Mouse (Mus musculus) midbrain, embryonic 14.5 days (tissue): Measurements from ENCODE around the gene Ralgds. TPM values are rescaled to one million over a fixed set of nuclear protein-coding genes. Genes with fewer than 3 reads are reported as not detected.

Experiments used
- ATAC-seq: fragments of 200-750 bp; cut with Nextera tagmentation; 2 replicates; pipeline ENCODE4 v1.8.0; 2017; ENCODE audit warnings: moderate number of reproducible peaks, moderate library complexity; ENCODE audit not compliant: low FRiP score, low TSS enrichment
- DNase-seq: peaks from one replicate; pipeline ENCODE4 v3.0.0-alpha.2; 2015
- H3K27ac ChIP-seq: fragments of 300-500 bp; sonication (generic); replicated peaks from 2 replicates; pipeline ENCODE4 v1.5.1; 2014; ENCODE audit warnings: mild to moderate bottlenecking, low read depth, low read length, moderate library complexity
- H3K27me3 ChIP-seq: fragments of 300-500 bp; sonication (generic); 2 replicates; pipeline ENCODE4 v1.6.1; 2014; ENCODE audit warnings: low read length, control low read depth, mixed read lengths; ENCODE audit not compliant: control insufficient read depth, insufficient read depth
- H3K36me3 ChIP-seq: fragments of 300-500 bp; sonication (generic); 2 replicates; pipeline ENCODE4 v1.6.1; 2014; ENCODE audit warnings: low read length, control low read depth; ENCODE audit not compliant: control insufficient read depth, insufficient read depth
- H3K4me1 ChIP-seq: fragments of 300-500 bp; sonication (generic); 2 replicates; pipeline ENCODE4 v1.6.1; 2014; ENCODE audit warnings: mild to moderate bottlenecking, antibody characterized with exemption, low read length, control low read depth; ENCODE audit not compliant: control insufficient read depth, insufficient read depth
- H3K4me2 ChIP-seq: fragments of 300-500 bp; sonication (generic); 2 replicates; pipeline ENCODE4 v1.6.1; 2014; ENCODE audit warnings: mild to moderate bottlenecking, low read length, moderate library complexity
- H3K4me3 ChIP-seq: fragments of 300-500 bp; sonication (generic); replicated peaks from 2 replicates; pipeline ENCODE4 v1.5.1; 2014; ENCODE audit warnings: low read depth, low read length
- H3K9ac ChIP-seq: fragments of 300-500 bp; sonication (generic); replicated peaks from 2 replicates; pipeline ENCODE4 v1.6.1; 2014; ENCODE audit warnings: mild to moderate bottlenecking, low read length, moderate library complexity
- H3K9me3 ChIP-seq: fragments of 300-500 bp; sonication (generic); 2 replicates; pipeline ENCODE4 v1.6.1; 2016; ENCODE audit warnings: low read length, control low read depth, mixed read lengths; ENCODE audit not compliant: control insufficient read depth
- WGBS: fragments of 180-500 bp; shearing (Covaris S2); extraction: QIAGEN DNeasy Blood & Tissue Kit; methylation state at CpG from one replicate; pipeline ENCODE4 v1.1.7; 2014; 5-methylcytosine and 5-hydroxymethylcytosine counted together
- polyA plus RNA-seq: library from polyadenylated mRNA; unstranded; fragments of >200 nt; fragmentation: Nextera tagmentation; extraction: Ambion mirVana; gene quantifications from 2 replicates; pipeline ENCODE4 v1.2.1, GENCODE M21; 2014

Ralgds gene
- 97.9 and 101 TPM in 2 replicates for polyA plus RNA-seq

DNA sequence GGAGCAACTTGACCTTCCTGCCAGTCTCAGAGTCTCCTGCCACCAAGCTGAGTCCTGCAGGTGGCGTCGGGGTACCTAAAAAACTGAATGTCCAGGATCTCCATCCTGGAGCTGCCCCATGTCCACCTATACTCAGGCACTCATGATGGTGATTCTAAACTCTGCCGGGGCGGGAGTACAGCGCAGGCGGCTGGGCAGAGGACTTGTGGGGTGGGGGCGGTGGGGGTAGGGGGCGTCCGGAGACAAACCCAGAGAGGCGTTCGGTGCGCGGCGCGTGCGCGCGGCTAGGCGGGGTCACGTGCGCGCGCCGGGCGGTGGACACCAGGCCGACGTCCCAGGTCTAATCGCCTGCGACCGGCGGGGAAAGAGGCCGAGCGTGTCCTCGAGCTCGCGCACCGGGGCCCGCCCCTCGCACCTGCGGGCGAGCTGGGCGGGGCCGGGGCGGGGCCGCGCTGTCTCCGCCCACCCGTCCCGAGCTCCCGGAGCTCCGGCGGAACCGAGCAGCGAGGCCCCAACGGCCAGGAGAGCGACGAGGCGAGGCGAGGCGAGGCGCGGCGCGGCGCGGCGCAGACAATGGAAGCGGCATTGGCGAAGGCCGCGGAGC is at the start of gene Ralgds:
Gene Ralgds (plus strand): TSS at position 328 of the 604 bp plus-strand sequence.
- DNase-seq = peak; percentile 87
- Histone ChIP-seq H3K4me2 (peak within 1 kb of the TSS; percentile 85), H3K36me3 (peaks cover 8% of the 10 kb centered on the region), H3K9me3 (no peaks in the 10 kb centered on the region), H3K9ac (peak within 1 kb of the TSS; percentile 97), H3K4me1 (peaks cover 28% of the 10 kb centered on the region), H3K27me3 (no peaks in the 10 kb centered on the region), H3K4me3 (peak within 1 kb of the TSS; percentile 92), H3K27ac (peak within 1 kb of the TSS; percentile 92)
- peak; percentile 72 for ATAC-seq
- WGBS = under 1% methylated on average over 55 of the region's 71 CpGs

DNA sequence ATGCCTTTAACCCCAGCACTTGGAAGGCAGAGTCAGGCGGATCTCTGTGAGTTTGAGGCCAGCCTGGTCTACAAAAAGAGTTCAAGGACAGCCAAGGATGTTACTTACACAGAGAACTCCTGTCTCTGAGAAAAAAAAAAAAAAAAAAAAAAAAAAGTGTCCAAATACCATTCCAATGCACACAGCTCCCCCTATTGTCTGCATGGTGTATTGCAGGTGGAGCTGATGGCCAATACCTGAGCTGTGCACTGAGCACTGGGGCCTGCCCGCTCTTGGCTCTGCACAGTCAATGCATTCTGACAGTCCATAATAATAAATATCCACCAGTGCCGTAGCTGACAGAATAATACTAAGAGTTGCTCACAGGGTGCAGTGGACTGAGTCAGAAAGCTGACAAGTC is 49.0 kb upstream of the Ralgds start:
- Histone ChIP-seq H3K27me3 (no peaks in the 10 kb centered on the region), H3K4me3 (no peak overlapping the region), H3K4me2 (no peak overlapping the region), H3K36me3 (no peaks in the 10 kb centered on the region; the same call in 1 of the 2 replicates), H3K9ac (no peak overlapping the region), H3K9me3 (no peaks in the 10 kb centered on the region), H3K27ac (no peak overlapping the region), H3K4me1 (peaks cover 17% of the 10 kb centered on the region)
- ATAC-seq = no peak
- DNase-seq = peak; percentile 59
- 35% methylated on average over 3 of the region's 3 CpGs for WGBS

DNA sequence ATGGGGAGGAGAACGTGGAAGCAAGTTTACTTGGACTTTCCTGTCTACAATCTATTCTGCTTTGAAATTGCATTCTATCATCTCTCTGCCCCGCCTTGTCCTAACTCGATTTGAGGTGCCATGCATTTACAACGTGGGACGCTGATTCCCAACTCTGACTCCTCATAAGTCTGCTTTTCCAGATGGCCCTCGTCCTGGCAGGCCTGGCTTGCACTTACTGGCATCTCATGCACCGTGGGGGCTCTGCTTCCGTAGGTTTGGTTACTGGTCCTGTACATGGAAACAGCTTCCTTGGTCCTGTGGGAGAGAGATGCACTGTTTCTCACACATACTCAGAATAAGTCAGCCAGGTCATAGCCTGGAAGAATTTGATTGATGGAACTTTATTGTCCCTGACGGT is 48.0 kb upstream of the Ralgds start:
- no peak overlapping the region for H3K4me2 ChIP-seq
- H3K4me3 ChIP-seq = no peak overlapping the region
- DNase-seq = no peak
- no peak overlapping the region for H3K27ac ChIP-seq
- WGBS = 79% methylated on average over 9 of the region's 9 CpGs
- H3K36me3 ChIP-seq = peaks cover 8% of the 10 kb centered on the region
- H3K27me3 ChIP-seq = no peaks in the 10 kb centered on the region
- ATAC-seq = no peak
- no peak overlapping the region for H3K9ac ChIP-seq
- H3K9me3 ChIP-seq = no peaks in the 10 kb centered on the region
- H3K4me1 ChIP-seq = peaks cover 17% of the 10 kb centered on the region

DNA sequence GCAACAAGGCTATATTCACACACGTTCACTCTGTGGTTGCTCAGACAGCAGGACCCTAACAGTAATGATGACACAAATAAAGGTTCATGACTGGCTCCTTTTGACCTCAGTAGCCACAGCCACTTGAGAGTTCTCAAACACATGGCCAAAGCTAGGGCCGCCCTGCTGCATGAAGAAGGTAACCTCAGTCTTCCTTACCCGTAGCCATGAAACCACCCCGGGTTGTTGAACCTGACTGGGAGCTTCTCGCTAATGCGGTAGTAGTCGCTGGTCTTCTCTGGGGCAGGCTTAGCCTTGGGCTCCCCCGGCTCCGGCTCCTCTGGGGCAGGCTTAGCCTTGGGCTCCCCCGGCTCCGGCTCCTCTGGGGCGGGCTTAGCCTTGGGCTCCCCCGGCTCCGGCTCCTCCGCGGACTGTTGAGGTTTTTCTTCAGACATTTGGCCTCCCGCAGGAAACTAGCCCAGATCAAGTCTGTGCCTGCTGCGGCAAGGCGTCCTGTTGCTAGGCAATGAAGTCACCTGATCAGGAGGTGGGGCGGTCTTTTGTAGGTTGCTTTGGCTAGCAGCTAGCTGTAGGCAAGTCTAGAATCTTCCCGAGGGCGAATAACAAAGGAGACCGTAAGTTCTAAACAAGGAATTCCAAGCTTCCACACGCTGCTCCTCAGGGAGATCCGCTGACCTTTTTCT is 46.9 kb upstream of the Ralgds start, which contains the start of gene 1700007K13Rik:
Gene 1700007K13Rik (minus strand): TSS at position 497 of the 683 bp plus-strand sequence.
- peak within 1 kb of the TSS; percentile 9; the same call in 1 of the 2 replicates for H3K4me3 ChIP-seq
- 4% methylated on average over 25 of the region's 25 CpGs for WGBS
- peak within 1 kb of the TSS; percentile 14; the same call in 1 of the 2 replicates for H3K9ac ChIP-seq
- no peak; the same call in 1 of the 2 replicates for ATAC-seq
- H3K9me3 ChIP-seq = no peaks in the 10 kb centered on the region
- peaks cover 19% of the 10 kb centered on the region for H3K36me3 ChIP-seq
- H3K27ac ChIP-seq = no peak within 1 kb of the TSS
- H3K27me3 ChIP-seq = no peaks in the 10 kb centered on the region
- peak within 1 kb of the TSS; percentile 51 for H3K4me2 ChIP-seq
- H3K4me1 ChIP-seq = peaks cover 17% of the 10 kb centered on the region
- peak; percentile 82 for DNase-seq

DNA sequence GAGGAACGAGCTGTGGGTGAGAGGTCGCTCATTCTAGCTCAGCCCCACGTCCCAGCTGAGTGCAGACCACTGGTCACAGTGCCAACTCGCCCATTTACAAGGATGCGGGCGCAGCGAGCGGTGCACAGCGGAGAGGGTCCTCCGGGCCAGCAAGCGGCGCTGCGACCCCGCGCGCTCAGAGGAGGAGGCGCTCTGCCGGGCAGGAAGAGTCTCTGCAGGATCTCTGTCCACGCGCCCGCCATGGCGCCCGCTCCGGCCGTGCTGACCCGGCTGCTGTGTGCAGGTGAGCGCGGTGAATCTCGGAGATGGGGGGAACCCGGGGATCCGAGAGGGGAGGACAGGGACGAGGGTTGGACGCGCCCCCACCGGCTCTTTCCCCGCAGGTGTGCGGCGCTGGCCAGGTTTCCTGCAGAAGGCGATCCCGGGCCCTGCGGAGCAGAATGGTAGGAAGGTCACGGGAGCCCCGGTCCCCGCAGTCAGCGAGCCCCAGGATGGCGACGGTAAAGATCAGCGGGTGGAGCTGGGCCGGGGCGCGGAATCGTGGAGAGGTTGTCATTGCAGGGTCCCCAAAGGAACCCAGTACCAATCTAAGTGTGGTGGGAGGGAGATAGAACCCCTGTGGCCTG is 45.0 kb upstream of the Ralgds start, which contains the start of gene Mrps2:
Gene Mrps2 (plus strand): TSS at position 207 of the 626 bp plus-strand sequence.
- H3K27me3 ChIP-seq = no peaks in the 10 kb centered on the region
- ATAC-seq (peak; percentile 89), DNase-seq (peak; percentile 94)
- peaks cover 37% of the 10 kb centered on the region for H3K36me3 ChIP-seq
- H3K9me3 ChIP-seq = no peaks in the 10 kb centered on the region
- peaks cover 17% of the 10 kb centered on the region for H3K4me1 ChIP-seq
- H3K9ac ChIP-seq = peak within 1 kb of the TSS; percentile 87
- under 1% methylated on average over 52 of the region's 52 CpGs for WGBS
- peak within 1 kb of the TSS; percentile 97 for H3K4me3 ChIP-seq
- 0 out of 2 replicates have a peak within 1 kb of the TSS, but pooled peaks have one; percentile 8 for H3K27ac ChIP-seq
- H3K4me2 ChIP-seq = peak within 1 kb of the TSS; percentile 72

DNA sequence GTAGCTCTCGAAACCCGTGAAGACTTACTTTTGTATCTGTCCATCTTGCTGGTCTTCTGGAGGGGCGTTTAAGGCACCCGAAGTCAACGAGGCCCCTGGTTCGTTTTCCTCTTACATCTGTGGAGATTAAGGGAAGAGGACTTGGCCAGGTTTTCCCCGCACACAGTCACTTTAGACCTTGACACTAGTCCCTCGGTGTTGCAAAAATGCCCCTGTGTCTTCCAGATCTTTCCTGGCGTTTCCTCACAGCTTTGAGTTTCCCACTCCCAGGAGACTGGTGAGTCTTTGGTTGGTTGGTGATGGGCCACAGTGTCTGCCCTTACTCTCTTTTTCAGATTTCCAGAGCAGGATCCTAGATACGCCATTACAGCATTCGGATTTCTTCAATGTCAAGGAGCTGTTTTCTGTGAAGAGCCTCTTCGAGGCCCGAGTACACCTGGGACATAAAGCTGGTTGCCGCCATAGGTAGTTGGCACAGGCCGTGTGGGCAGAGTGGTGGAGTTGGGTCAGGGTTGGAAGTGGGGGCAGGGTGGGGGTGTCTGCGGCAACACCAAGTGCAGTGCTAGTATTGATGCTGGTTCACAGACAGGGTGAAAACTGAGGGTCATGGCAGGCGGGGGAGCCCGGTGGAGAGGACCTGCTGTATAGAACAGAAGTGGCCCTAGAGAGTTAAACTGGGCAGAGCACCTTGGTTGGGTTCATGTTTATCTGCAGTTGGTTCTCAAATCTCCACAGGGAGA is 44.3 kb upstream of the Ralgds start:
- Histone ChIP-seq H3K27me3 (no peaks in the 10 kb centered on the region), H3K9ac (peak overlapping the region; percentile 87), H3K36me3 (peaks cover 38% of the 10 kb centered on the region), H3K4me3 (peak overlapping the region; percentile 97), H3K9me3 (no peaks in the 10 kb centered on the region), H3K27ac (no peak overlapping the region), H3K4me2 (peak overlapping the region; percentile 72), H3K4me1 (peaks cover 17% of the 10 kb centered on the region)
- WGBS = 55% methylated on average over 18 of the region's 18 CpGs
- no peak for ATAC-seq
- DNase-seq = no peak

DNA sequence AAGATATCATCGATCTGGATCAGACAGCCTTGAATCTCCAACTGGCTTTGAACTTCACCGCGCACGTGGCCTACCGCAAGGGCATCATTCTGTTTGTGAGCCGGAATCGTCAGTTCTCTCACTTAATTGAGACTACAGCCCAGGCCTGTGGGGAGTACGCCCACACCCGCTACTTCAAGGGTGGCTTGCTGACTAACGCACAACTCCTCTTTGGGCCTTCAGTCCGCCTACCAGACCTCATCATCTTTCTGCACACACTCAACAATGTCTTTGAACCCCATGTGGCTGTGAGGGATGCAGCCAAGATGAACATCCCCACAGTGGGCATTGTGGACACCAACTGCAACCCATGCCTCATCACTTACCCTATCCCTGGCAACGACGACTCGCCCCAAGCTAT is 43.5 kb upstream of the Ralgds start:
- no peak for ATAC-seq
- peaks cover 38% of the 10 kb centered on the region for H3K36me3 ChIP-seq
- H3K4me2 ChIP-seq = no peak overlapping the region
- H3K27ac ChIP-seq = no peak overlapping the region
- no peak overlapping the region for H3K9ac ChIP-seq
- H3K9me3 ChIP-seq = no peaks in the 10 kb centered on the region
- no peak overlapping the region for H3K4me3 ChIP-seq
- no peak for DNase-seq
- H3K4me1 ChIP-seq = peaks cover 17% of the 10 kb centered on the region
- no peaks in the 10 kb centered on the region for H3K27me3 ChIP-seq
- WGBS = 98% methylated on average over 14 of the region's 14 CpGs

DNA sequence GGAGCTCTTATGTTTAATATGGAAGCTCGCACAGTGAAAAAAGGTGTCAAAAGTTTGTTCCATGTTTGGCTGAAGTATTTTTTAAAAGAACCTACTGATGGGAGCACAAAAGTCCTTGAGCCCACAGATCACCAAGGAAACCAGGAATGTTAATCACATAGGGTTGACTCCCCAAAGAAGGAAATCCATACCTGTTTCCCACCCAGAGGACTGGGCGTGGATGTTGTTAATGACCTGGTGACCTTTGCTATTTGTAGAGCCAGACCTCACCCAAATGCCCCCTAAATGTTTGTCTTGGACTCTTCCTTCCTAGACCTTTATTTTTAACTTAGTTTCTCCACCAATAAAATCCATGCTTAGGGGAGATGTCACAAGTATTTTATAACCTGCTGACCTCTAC is 42.3 kb upstream of the Ralgds start:
- no peak overlapping the region for H3K27ac ChIP-seq

More for the DNA sequence above, 42.3 kb upstream of the Ralgds start:
- no peak overlapping the region for H3K9ac ChIP-seq
- peaks cover 17% of the 10 kb centered on the region for H3K4me1 ChIP-seq
- 100% methylated on average over 2 of the region's 2 CpGs for WGBS
- H3K27me3 ChIP-seq = no peaks in the 10 kb centered on the region
- DNase-seq (no peak), ATAC-seq (no peak)
- no peak overlapping the region for H3K4me2 ChIP-seq
- peaks cover 38% of the 10 kb centered on the region for H3K36me3 ChIP-seq
- no peaks in the 10 kb centered on the region for H3K9me3 ChIP-seq
- H3K4me3 ChIP-seq = no peak overlapping the region
